Mouse (Mus musculus) hindbrain, postnatal 0 days (tissue): ENCODE measurements around the gene Adk. TPM values are rescaled to one million over a fixed set of nuclear protein-coding genes. Genes with fewer than 3 reads are reported as not detected.

Experiments
- ATAC-seq: fragments of 200-750 bp; cut with Nextera tagmentation; 2 replicates; pipeline ENCODE4 v1.8.0; 2017; ENCODE audit warnings: mild to moderate bottlenecking, moderate TSS enrichment, moderate library complexity
- DNase-seq: peaks from one replicate; pipeline ENCODE4 v3.0.0-alpha.2; 2015; ENCODE audit warnings: low spot score
- H3K27ac ChIP-seq: fragments of 300-500 bp; sonication (generic); 2 replicates; pipeline ENCODE4 v1.5.1; 2014; ENCODE audit warnings: mild to moderate bottlenecking
- H3K27me3 ChIP-seq: fragments of 300-500 bp; sonication (generic); 2 replicates; pipeline ENCODE4 v1.6.1; 2014; ENCODE audit warnings: low read length, mixed read lengths; ENCODE audit not compliant: insufficient read depth
- H3K36me3 ChIP-seq: fragments of 300-500 bp; sonication (generic); 2 replicates; pipeline ENCODE4 v1.6.1; 2014; ENCODE audit warnings: low read length, mixed read lengths; ENCODE audit not compliant: insufficient read depth
- H3K4me1 ChIP-seq: fragments of 300-500 bp; sonication (generic); 2 replicates; pipeline ENCODE4 v1.6.1; 2014; ENCODE audit warnings: antibody characterized with exemption, low read length, mixed read lengths; ENCODE audit not compliant: insufficient read depth
- H3K4me2 ChIP-seq: fragments of 300-500 bp; sonication (generic); 2 replicates; pipeline ENCODE4 v1.6.1; 2014; ENCODE audit warnings: low read depth, mild to moderate bottlenecking, low read length, moderate library complexity, mixed read lengths
- H3K4me3 ChIP-seq: fragments of 300-500 bp; sonication (generic); 2 replicates; pipeline ENCODE4 v1.5.1; 2014; ENCODE audit warnings: low read length
- H3K9ac ChIP-seq: fragments of 300-500 bp; sonication (generic); replicated peaks from 2 replicates; pipeline ENCODE4 v1.6.1; 2014; ENCODE audit warnings: mild to moderate bottlenecking, low read length, moderate library complexity, mixed read lengths
- H3K9me3 ChIP-seq: fragments of 300-500 bp; sonication (generic); 2 replicates; pipeline ENCODE4 v1.6.1; 2016; ENCODE audit warnings: low read length, mixed read lengths
- CTCF ChIP-seq: IDR thresholded peaks from 2 replicates; pipeline ENCODE4 v1.5.1; 2016; ENCODE audit warnings: antibody characterized with exemption, control low read depth, low read depth
- WGBS: fragments of 180-500 bp; shearing (Covaris S2); extraction: QIAGEN DNeasy Blood & Tissue Kit; methylation state at CpG from one replicate; pipeline ENCODE4 v1.1.7; 2014; 5-methylcytosine and 5-hydroxymethylcytosine counted together
- polyA plus RNA-seq: library from polyadenylated mRNA; unstranded; fragments of >200 nt; fragmentation: Nextera tagmentation; extraction: Ambion mirVana; gene quantifications from 2 replicates; pipeline ENCODE4 v1.2.1, GENCODE M21; 2015
- total RNA-seq: library from RNA; depleted of rRNA; stranded (reverse); fragments of >200 nt; gene quantifications from 2 replicates; pipeline ENCODE4 v1.2.3, GENCODE M21; 2014; rRNA removed

Gene Adk
- total and polyA plus RNA-seq, 2 experiments from 2014 or later, result 27.4 to 63.5 TPM

DNA sequence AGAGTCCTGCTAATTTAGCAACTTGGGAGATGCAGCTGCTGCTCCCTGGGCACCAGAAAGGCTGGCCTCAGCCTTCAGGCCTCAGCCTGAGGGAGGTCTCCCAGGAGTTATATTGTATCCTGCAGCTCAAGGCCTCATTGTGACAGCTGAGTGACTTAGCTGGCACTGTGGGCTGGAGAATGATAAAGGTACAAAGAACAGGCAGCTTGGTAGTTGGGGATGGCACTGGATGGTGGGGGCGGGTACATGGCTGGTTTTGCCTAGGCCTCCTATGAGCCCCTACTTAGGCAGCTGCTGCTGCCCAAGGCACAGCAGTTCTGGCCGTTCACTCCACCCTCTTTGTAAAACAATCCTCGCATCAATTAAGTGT is 436.7 kb downstream of the Adk start:
- WGBS, result 53% methylated on average over 3 of the region's 3 CpGs
- Histone ChIP-seq H3K4me2 (no peak overlapping the region), H3K9ac (no peak overlapping the region), H3K4me1 (no peaks in the 10 kb centered on the region), H3K4me3 (no peak overlapping the region), H3K27me3 (no peaks in the 10 kb centered on the region), H3K27ac (no peak overlapping the region), H3K36me3 (no peaks in the 10 kb centered on the region), H3K9me3 (no peaks in the 10 kb centered on the region)
- DNase-seq (peak; percentile 12), ATAC-seq (peak; percentile 47; the same call in 1 of the 2 replicates)
- TF ChIP-seq CTCF, result no peak

DNA sequence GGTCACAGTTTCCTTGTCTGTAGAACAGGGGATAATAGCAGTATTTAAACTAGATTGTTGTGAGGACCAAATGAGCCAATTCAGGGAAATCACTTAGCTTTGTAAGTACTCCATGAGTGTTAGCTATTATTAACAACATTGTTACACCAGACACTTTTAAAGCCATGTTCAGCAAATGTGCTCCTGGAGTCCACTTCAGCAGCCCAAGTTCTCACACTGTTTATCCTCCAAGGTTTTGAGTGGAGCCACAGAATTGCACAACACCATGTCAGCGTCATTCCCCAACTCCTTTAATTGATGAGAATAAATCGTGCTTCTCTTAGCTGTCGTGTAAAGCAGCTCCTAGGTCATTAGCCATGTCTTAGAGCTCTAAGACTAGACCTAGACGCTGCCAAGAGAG is 437.8 kb downstream of the Adk start:
- 70% methylated on average over 4 of the region's 4 CpGs for WGBS
- H3K4me1 ChIP-seq, result no peaks in the 10 kb centered on the region
- ATAC-seq (no peak), DNase-seq (no peak)
- no peak overlapping the region for H3K9ac ChIP-seq
- H3K4me2 ChIP-seq, result no peak overlapping the region
- H3K36me3 ChIP-seq, result no peaks in the 10 kb centered on the region
- no peak overlapping the region for H3K4me3 ChIP-seq
- no peak overlapping the region for H3K27ac ChIP-seq
- no peak for TF ChIP-seq CTCF
- H3K9me3 ChIP-seq, result no peaks in the 10 kb centered on the region
- H3K27me3 ChIP-seq, result no peaks in the 10 kb centered on the region

Other genes with a start within 250 kb of the Adk start
- 1.2 and 1.4 TPM in 2 replicates for gene Plau, start 215.9 kb upstream of the Adk start, total RNA-seq
- 0.26 and 0.39 TPM in 2 replicates for gene Plau, start 215.9 kb upstream of the Adk start, polyA plus RNA-seq
- 24.3 and 26.5 TPM in 2 replicates for gene Vcl, start 123.2 kb upstream of the Adk start, total RNA-seq
- gene Vcl, start 123.2 kb upstream of the Adk start, polyA plus RNA-seq, result 9.8 and 10.4 TPM in 2 replicates
- 53.6 and 55.2 TPM in 2 replicates for gene Ap3m1, start 66 bp upstream of the Adk start, total RNA-seq
- gene Ap3m1, start 66 bp upstream of the Adk start, polyA plus RNA-seq, result 56.7 and 58.2 TPM in 2 replicates